Mouse (Mus musculus): ENCODE measurements around the gene Rae1.

- TF ChIP-seq CHD2 (IDR thresholded peaks at IDR 0.05; ENCODE audit: low read depth, low read length) = no peak
- no peak for TF ChIP-seq ZC3H11A (IDR thresholded peaks at IDR 0.05; ENCODE audit: borderline replicate concordance, low read depth, low read length)
- no peak for TF ChIP-seq HCFC1 (IDR thresholded peaks at IDR 0.05; ENCODE audit: borderline replicate concordance, insufficient read depth, low read length)
- no peak for TF ChIP-seq MAFK (IDR thresholded peaks at IDR 0.05; ENCODE audit: insufficient read depth, low read depth, low read length)
- no peak for TF ChIP-seq ZNF384 (IDR thresholded peaks at IDR 0.05; ENCODE audit: low read depth, low read length)
Measured at GRCm38 (mm10) chr2:173020430-173020829, 20.5 kb downstream of the Rae1 start, which contains the start of gene Rbm38.
